Mouse (Mus musculus) heart, embryonic 12.5 days (tissue): Measurements from ENCODE around the gene Pan2. TPM values are rescaled to one million over a fixed set of nuclear protein-coding genes. Genes with fewer than 3 reads are reported as not detected.
A peak's percentile ranks its signal among the peaks of the same experiment; 100 is the strongest.
"Not testable (repeated sequence)": the region's sequence is repeated elsewhere in the genome, so short reads cannot be mapped to it uniquely, and the experiment has no call there.

Experiments
- ATAC-seq: fragments of 200-750 bp; cut with Nextera tagmentation; 2 replicates; pipeline ENCODE4 v1.8.0; 2017; ENCODE audit warnings: moderate TSS enrichment, moderate library complexity; ENCODE audit not compliant: insufficient number of reproducible peaks, low FRiP score
- H3K27ac ChIP-seq: fragments of 300-500 bp; sonication (generic); 2 replicates; pipeline ENCODE4 v1.5.1; 2016; ENCODE audit warnings: mild to moderate bottlenecking, moderate library complexity; ENCODE audit not compliant: poor library complexity, severe bottlenecking
- H3K27me3 ChIP-seq: fragments of 300-500 bp; sonication (generic); replicated peaks from 2 replicates; pipeline ENCODE4 v1.6.1; 2016; ENCODE audit warnings: mild to moderate bottlenecking, moderate library complexity
- H3K36me3 ChIP-seq: fragments of 300-500 bp; sonication (generic); 2 replicates; pipeline ENCODE4 v1.6.1; 2016; ENCODE audit warnings: mild to moderate bottlenecking, moderate library complexity
- H3K4me1 ChIP-seq: fragments of 300-500 bp; sonication (generic); replicated peaks from 2 replicates; pipeline ENCODE4 v1.6.1; 2016; ENCODE audit warnings: mild to moderate bottlenecking
- H3K4me2 ChIP-seq: fragments of 300-500 bp; sonication (generic); 2 replicates; pipeline ENCODE4 v1.6.1; 2016; ENCODE audit warnings: mild to moderate bottlenecking, moderate library complexity
- H3K4me3 ChIP-seq: fragments of 300-500 bp; sonication (generic); 2 replicates; pipeline ENCODE4 v1.5.1; 2016; ENCODE audit warnings: mild to moderate bottlenecking
- H3K9ac ChIP-seq: fragments of 300-500 bp; sonication (generic); 2 replicates; pipeline ENCODE4 v1.6.1; 2016; ENCODE audit warnings: mild to moderate bottlenecking, moderate library complexity
- H3K9me3 ChIP-seq: fragments of 300-500 bp; sonication (generic); replicated peaks from 2 replicates; pipeline ENCODE4 v1.6.1; 2016; ENCODE audit warnings: mild to moderate bottlenecking, moderate library complexity
- WGBS: fragments of 180-500 bp; shearing (Covaris S2); methylation state at CpG from one replicate; pipeline ENCODE4 v1.1.7; 2016; 5-methylcytosine and 5-hydroxymethylcytosine counted together
- polyA plus RNA-seq: library from polyadenylated mRNA; unstranded; fragments of >200 nt; fragmentation: Nextera tagmentation; extraction: Ambion mirVana; gene quantifications from 2 replicates; pipeline ENCODE4 v1.2.1, GENCODE M21; 2016

Pan2 gene
- polyA plus RNA-seq, 1 experiment from 2014 or later = 31.7 TPM

DNA sequence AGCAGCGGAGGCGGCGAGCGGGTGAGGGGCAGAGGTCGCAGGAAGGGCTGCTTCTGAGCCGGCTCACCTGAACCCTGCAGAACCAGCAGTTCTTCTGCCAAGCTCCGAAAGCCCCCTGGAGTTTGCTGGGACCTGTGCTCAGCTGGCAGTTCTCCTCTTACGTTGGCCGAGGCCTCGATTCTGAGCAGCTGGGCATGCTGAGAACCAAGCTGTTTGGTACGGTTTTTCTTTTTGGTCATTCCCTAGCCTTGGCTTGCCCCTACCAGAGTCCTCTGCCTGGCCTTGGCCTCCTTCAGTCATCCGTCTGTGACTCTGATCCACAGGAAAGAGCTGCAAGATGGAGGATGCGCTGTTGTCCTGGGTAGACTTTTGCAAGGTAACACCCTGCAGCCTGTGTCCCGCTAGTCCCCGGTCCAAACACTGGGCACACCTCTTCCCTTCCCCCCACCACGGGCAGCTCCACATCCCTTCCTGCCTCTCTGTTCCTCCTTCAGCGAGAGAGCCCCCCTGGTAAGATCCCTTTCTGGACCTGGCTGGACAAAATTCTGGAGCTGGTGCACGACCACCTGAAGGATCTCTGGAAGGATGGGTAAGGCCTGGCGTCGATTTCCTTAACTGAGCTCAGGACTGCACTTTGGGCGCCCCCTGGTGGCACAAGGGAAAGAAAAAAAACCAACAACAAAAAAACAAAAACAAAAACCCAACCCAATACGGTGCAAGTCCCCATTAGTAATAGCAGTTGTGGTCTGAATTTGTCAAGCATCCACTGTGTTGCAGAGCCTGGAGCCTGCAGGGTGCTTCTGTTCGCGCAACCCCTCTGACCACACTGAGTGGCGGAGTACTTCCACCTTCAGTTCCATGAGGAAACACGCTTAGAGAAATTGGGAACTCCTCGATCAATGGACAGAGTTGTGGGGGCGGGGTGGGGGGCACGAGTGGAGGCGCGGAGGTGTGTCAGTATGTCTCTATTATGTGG lies 19.2 kb upstream of the Pan2 start:
- Histone ChIP-seq H3K9me3 (no peaks in the 10 kb centered on the region), H3K4me1 (no peaks in the 10 kb centered on the region), H3K27me3 (no peaks in the 10 kb centered on the region), H3K4me3 (no peak overlapping the region), H3K27ac (no peak overlapping the region), H3K9ac (peak overlapping the region; percentile 1; the same call in 1 of the 2 replicates), H3K4me2 (no peak overlapping the region), H3K36me3 (peaks cover 83% of the 10 kb centered on the region)
- no peak; the same call in 1 of the 2 replicates for ATAC-seq
- whole genome bisulfite sequencing = 64% methylated on average over 31 of the region's 31 CpGs

DNA sequence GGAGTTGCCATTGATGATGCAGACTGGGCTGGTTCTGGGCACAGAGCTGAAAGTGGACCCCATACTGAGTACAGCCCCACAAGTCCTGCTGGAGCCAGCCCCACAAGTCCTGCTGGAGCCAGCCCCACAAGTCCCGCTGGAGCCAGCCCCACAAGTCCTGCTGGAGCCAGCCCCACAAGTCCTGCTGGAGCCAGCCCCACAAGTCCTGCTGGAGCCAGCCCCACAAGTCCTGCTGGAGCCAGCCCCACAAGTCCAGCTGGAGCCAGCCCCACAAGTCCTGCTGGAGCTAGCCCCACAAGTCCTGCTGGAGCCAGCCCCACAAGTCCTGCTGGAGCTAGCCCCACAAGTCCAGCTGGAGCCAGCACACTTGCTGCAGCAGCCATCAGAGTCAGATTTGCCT lies 12.5 kb upstream of the Pan2 start:
- not testable (repeated sequence) for H3K9ac ChIP-seq, H3K27ac ChIP-seq, H3K27me3 ChIP-seq, H3K4me2 ChIP-seq, H3K9me3 ChIP-seq, ATAC-seq, H3K4me3 ChIP-seq, H3K4me1 ChIP-seq
- H3K36me3 ChIP-seq = peaks cover 60% of the 10 kb centered on the region
- 81% methylated on average over 1 of the region's 1 CpGs for WGBS

DNA sequence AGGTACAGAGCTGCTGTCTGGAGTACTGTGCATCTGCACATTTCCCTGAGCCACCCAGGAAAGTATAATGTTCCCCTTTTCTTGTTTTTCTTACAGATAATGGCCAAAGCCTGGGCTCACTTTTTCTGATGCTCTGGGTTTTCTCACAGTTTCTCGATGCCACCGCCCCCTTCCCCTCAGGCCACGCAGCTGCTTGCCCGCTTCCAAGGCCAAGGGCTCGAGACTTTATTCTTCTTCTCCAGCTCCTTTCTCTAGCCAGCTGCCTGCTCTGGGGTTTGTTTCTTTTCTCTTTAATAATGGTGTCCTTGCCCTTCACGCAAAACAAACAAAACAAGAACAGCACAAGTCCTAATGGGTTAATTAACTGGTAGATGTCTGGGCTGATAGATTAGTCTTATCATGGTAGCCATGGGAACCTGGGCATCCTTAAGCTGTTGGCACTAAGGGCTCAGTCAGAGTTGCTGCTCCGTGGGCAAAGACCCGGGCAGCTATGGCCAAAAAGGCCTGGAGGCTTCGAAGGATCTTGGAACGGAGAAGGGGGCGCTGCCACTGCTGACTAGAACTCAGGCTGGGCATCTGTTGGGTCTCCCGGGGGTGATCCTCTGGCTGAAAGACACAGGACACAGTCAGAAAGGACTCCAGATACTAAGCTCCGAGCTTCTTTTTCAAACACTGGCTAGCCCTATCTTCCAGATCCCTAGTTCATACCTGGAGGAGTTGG lies 6.6 kb upstream of the Pan2 start:
- Histone ChIP-seq H3K4me2 (0 out of 2 replicates have a peak overlapping the region, but pooled peaks have one; percentile 32), H3K36me3 (peaks cover 15% of the 10 kb centered on the region), H3K4me3 (no peak overlapping the region), H3K9ac (no peak overlapping the region), H3K9me3 (no peaks in the 10 kb centered on the region), H3K27me3 (no peaks in the 10 kb centered on the region), H3K27ac (no peak overlapping the region), H3K4me1 (peaks cover 23% of the 10 kb centered on the region)
- 68% methylated on average over 13 of the region's 13 CpGs for WGBS
- no peak for ATAC-seq

DNA sequence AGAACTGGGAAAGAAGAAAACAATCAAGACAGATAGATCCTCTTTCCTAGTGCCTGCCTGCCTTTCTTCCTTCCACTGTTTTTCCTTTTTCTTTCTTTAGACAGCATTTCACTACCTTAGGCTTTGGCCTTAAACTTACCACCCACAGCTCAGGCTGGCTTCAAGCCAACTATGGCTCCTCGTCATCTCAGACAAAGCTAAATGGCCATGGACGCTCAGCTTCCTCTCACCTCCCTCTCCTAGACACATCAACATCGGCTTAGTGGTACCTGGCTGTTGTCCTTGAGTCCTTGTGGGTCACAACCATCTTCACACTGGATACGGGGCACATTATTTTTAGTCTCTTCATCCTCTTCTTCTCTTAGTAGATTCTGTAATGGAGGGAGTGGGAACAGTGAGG lies 5.9 kb upstream of the Pan2 start:
- H3K4me1 ChIP-seq = peaks cover 25% of the 10 kb centered on the region
- H3K27me3 ChIP-seq = no peaks in the 10 kb centered on the region
- H3K36me3 ChIP-seq = peaks cover 9% of the 10 kb centered on the region
- H3K9me3 ChIP-seq = no peaks in the 10 kb centered on the region
- peak overlapping the region; percentile 32; the same call in 1 of the 2 replicates for H3K4me2 ChIP-seq
- no peak overlapping the region for H3K4me3 ChIP-seq
- WGBS = 63% methylated on average over 4 of the region's 4 CpGs
- H3K27ac ChIP-seq = peak overlapping the region; percentile 87
- no peak overlapping the region for H3K9ac ChIP-seq
- no peak; the same call in 1 of the 2 replicates for ATAC-seq

DNA sequence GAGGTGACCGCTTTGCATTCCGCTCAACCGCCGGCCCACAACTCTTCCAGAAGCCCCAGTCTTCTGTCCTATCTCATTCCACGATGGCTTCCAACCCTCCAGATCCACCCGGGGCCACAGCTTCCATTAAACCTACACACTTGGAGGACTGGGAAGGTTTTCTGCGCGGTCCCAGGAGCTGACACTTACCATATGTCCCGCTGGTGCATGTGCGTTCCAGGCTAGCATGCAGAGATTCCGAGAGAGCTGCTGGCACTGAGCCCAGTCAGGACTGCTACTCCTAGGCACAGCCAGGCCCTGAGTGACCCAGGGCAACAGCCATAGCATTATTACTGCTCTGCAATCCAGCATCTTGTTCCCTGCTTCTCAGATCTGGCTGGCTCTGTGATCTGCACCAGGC lies 5.5 kb upstream of the Pan2 start:
- Histone ChIP-seq H3K36me3 (peaks cover 5% of the 10 kb centered on the region), H3K4me2 (peak overlapping the region; percentile 32; the same call in 1 of the 2 replicates), H3K27ac (peak overlapping the region; percentile 87), H3K9me3 (no peaks in the 10 kb centered on the region), H3K4me3 (no peak overlapping the region), H3K4me1 (peaks cover 29% of the 10 kb centered on the region), H3K27me3 (no peaks in the 10 kb centered on the region), H3K9ac (peak overlapping the region; percentile 54; the same call in 1 of the 2 replicates)
- ATAC-seq = peak; percentile 80
- 44% methylated on average over 11 of the region's 11 CpGs for WGBS

DNA sequence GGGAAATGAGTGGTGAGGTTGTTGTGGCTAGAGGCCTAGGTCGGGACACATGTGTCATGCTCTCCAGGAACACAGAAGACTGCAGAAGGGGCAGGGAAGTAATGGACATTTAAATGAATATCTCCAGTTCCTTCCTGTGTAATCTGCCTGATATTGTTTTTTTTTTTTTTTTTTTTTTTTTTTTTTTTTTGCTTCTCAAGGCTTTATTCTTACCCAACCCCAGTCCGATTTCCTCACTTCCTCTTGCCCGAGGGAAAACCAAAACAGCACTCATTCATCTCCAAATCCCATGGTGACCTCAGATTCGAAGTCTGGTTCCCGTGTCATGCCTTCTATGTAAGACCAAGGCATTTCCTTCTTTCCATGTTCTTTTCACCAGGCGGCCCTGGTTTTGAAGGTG lies 4.9 kb upstream of the Pan2 start:
- Histone ChIP-seq H3K9ac (0 out of 2 replicates have a peak overlapping the region, but pooled peaks have one; percentile 54), H3K9me3 (no peaks in the 10 kb centered on the region), H3K27ac (peak overlapping the region; percentile 87), H3K36me3 (peaks cover 3% of the 10 kb centered on the region; the same call in 1 of the 2 replicates), H3K4me2 (0 out of 2 replicates have a peak overlapping the region, but pooled peaks have one; percentile 7), H3K27me3 (no peaks in the 10 kb centered on the region), H3K4me3 (no peak overlapping the region), H3K4me1 (peaks cover 29% of the 10 kb centered on the region)
- no peak for ATAC-seq
- 61% methylated on average over 6 of the region's 6 CpGs for WGBS

DNA sequence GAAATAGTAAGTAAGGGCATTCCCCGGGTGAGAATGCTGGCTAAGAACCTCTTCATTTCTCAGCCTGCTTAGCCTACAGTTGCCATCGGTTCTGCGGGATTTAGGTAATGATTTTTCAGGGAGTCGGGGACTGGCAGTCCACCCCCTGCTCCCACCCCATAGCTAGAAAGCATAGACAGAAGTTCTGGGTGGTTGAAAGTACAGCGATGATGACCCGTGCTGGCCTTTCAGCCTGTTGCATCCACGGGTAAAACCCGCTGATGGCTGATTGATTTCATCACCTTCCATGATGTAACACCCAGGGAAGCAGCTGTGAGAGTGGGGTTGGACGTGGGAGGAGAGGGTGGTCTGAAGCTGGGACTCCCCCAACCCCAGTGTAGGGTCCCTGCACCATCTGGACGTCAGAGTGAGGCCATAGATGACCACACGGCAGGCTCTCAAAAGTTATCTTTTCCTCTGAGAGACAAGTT lies 4.4 kb upstream of the Pan2 start, which contains the start of gene Il23a:
Il23a (minus strand) TSS at position 51 of the 470 bp plus-strand sequence.
- Histone ChIP-seq H3K9ac (peak within 1 kb of the TSS; percentile 54; the same call in 1 of the 2 replicates), H3K27ac (peak within 1 kb of the TSS; percentile 87), H3K9me3 (no peaks in the 10 kb centered on the region), H3K4me3 (no peak within 1 kb of the TSS), H3K4me1 (peaks cover 29% of the 10 kb centered on the region), H3K4me2 (peak within 1 kb of the TSS; percentile 32; the same call in 1 of the 2 replicates), H3K27me3 (no peaks in the 10 kb centered on the region), H3K36me3 (no peaks in the 10 kb centered on the region)
- 72% methylated on average over 11 of the region's 11 CpGs for WGBS
- ATAC-seq = no peak

DNA sequence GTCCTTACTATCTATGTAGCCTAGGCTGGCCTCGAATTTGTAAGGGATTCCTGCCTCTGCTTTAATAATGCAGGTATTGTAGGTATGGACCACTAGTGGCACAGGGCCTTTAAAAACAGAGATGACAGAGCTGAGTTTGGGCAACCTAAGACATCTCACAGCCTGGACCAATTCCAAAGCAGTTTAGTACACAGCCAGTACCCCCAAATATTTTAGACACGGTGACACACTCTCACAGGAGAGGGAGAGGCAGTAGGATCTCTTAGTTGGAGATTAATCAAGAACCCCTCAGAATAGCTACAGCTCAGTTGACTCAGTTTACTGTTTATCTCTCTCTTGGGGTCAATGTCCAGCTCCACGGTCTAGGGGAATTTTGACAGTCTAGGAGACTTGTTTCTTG lies 778 bp upstream of the Pan2 start:
- peaks cover 17% of the 10 kb centered on the region; the same call in 1 of the 2 replicates for H3K36me3 ChIP-seq
- peak overlapping the region; percentile 76 for H3K9ac ChIP-seq
- H3K4me3 ChIP-seq = peak overlapping the region; percentile 63
- no peak for ATAC-seq
- H3K4me1 ChIP-seq = peaks cover 26% of the 10 kb centered on the region
- no peaks in the 10 kb centered on the region for H3K9me3 ChIP-seq
- H3K27me3 ChIP-seq = no peaks in the 10 kb centered on the region
- WGBS = 21% methylated on average over 3 of the region's 3 CpGs
- peak overlapping the region; percentile 78 for H3K4me2 ChIP-seq
- H3K27ac ChIP-seq = peak overlapping the region; percentile 89; the same call in 1 of the 2 replicates

DNA sequence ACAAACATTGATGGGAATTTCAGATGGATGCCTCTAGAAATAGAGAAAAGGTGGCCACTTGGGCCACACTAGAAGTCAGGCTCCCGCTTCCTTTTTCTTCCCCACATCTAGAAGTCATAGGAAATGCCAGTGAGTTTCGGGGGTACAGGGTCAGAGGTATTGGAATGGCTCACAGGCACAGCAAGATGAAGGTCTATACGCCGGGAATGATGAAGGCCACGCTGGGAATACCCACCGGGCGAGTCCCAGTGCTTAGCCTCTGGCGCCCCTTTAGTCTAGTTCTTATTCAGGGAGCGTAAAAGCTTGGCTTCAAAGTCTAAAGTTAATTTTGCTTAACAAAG lies 380 bp upstream of the Pan2 start:
- Histone ChIP-seq H3K9ac (peak overlapping the region; percentile 76), H3K4me1 (peaks cover 22% of the 10 kb centered on the region), H3K4me2 (peak overlapping the region; percentile 78), H3K4me3 (peak overlapping the region; percentile 63), H3K9me3 (no peaks in the 10 kb centered on the region), H3K27me3 (no peaks in the 10 kb centered on the region), H3K27ac (peak overlapping the region; percentile 89), H3K36me3 (peaks cover 17% of the 10 kb centered on the region; the same call in 1 of the 2 replicates)
- WGBS = under 1% methylated on average over 9 of the region's 9 CpGs
- peak; percentile 15; the same call in 1 of the 2 replicates for ATAC-seq

DNA sequence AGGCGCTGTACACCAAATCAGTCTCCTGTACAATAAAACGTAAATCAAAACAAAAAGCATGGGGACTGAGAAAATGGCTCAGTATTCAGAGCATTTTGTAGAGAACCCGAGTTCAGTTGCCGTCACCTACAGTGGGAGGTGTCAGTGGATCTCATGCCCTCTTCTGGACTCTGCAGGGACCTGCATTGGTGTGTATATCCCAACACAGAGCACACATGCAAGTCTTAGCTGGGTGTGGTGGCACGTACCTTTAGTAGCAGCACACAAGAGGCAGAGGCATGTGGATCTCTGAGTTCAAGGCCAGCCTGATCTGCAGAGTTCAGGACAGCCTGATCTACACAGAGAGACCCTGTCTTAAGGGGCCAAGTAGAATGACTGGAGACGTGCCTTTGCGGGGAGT lies 6.5 kb downstream of the Pan2 start:
- no peak overlapping the region for H3K4me2 ChIP-seq
- no peak for ATAC-seq

More for the DNA sequence above, 6.5 kb downstream of the Pan2 start:
- no peaks in the 10 kb centered on the region for H3K27me3 ChIP-seq
- no peak overlapping the region; the same call in 1 of the 2 replicates for H3K9ac ChIP-seq
- peak overlapping the region; percentile 90 for H3K27ac ChIP-seq
- no peak overlapping the region for H3K4me3 ChIP-seq
- peaks cover 64% of the 10 kb centered on the region for H3K36me3 ChIP-seq
- peaks cover 19% of the 10 kb centered on the region for H3K4me1 ChIP-seq
- 91% methylated on average over 7 of the region's 7 CpGs for WGBS
- H3K9me3 ChIP-seq = no peaks in the 10 kb centered on the region
